Mouse (Mus musculus) brain, embryonic 14.5 days (tissue): ENCODE measurements at regions not wholly inside any gene's neighbourhood (a gene's known extent, or its start where the extent isn't known, plus 50 kb on each side); places are given as distances from the start of the nearest gene placed in this dataset.

Experiments
- CTCF ChIP-seq: fragments of 200-500 bp; IDR thresholded peaks from 2 replicates; pipeline ENCODE4 v1.5.1; 2012; ENCODE audit warnings: inconsistent platforms, mild to moderate bottlenecking, moderate library complexity, borderline replicate concordance; ENCODE audit not compliant: insufficient read depth, insufficient read length; ENCODE audit errors: extremely low read depth
- POLR2A ChIP-seq: fragments of 200-500 bp; IDR thresholded peaks from 2 replicates; pipeline ENCODE4 v1.6.1; 2012; ENCODE audit warnings: mild to moderate bottlenecking, inconsistent platforms, borderline replicate concordance; ENCODE audit not compliant: poor library complexity, insufficient read depth, insufficient read length, severe bottlenecking; ENCODE audit errors: extremely low read depth

DNA sequence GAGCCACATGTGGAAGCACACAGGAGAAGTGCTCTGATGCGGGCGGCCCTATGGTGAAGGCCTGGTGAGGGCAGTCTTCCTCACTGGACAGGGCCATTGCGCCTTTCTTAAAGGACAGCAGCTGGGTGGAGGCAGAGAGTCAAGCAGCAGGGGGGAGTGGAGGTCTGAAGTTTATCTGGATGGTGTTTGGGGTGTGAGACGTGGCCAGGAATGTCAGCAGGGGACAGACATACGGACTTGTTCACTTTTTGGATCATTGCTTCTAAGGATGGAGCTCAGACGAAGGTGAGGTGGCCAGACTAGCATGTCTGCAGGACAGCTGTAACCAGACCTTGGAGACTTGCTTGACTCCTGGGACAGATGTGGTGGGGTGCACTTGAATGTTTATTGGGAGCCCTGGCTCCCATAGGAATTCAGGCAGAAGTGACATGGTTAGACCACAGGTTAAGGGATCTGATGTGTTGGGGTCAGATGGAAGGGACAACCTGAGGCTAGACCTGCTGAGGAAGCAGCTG, 86.0 kb upstream of the Gm26897 start:
- TF ChIP-seq POLR2A (no peak), CTCF (no peak)
